Mouse (Mus musculus) liver, postnatal 0 days (tissue): Measurements from ENCODE around the gene Plekhg3.

Source experiments
- CTCF ChIP-seq: sonication (generic); IDR thresholded peaks from 2 replicates; pipeline ENCODE4 v1.5.1; 2016; ENCODE audit warnings: antibody characterized with exemption, low read depth
- EP300 ChIP-seq: IDR thresholded peaks from 2 replicates; pipeline ENCODE4 v1.6.1; 2016; ENCODE audit warnings: antibody characterized with exemption, low read depth, mild to moderate bottlenecking

GRCm38 (mm10) chr12:76593254-76593653 is 62.6 kb downstream of the Plekhg3 start:
- TF ChIP-seq CTCF (no peak), EP300 (no peak)
